Mouse (Mus musculus) midbrain, postnatal 0 days (tissue): ENCODE measurements at regions not wholly inside any gene's neighbourhood (a gene's known extent, or its start where the extent isn't known, plus 50 kb on each side); places are given as distances from the start of the nearest gene placed in this dataset.
"Not testable (repeated sequence)": the region's sequence is repeated elsewhere in the genome, so short reads cannot be mapped to it uniquely, and the experiment has no call there.

Experiments
- ATAC-seq: fragments of 200-750 bp; cut with Nextera tagmentation; 2 replicates; pipeline ENCODE4 v1.8.0; 2017; ENCODE audit warnings: moderate number of reproducible peaks, mild to moderate bottlenecking, moderate TSS enrichment, moderate library complexity; ENCODE audit not compliant: low FRiP score
- DNase-seq: peaks from one replicate; pipeline ENCODE4 v3.0.0-alpha.2; 2015; ENCODE audit warnings: low spot score
- H3K27ac ChIP-seq: fragments of 300-500 bp; sonication (generic); 2 replicates; pipeline ENCODE4 v1.5.1; 2014; ENCODE audit warnings: low read depth, mild to moderate bottlenecking, low read length, mixed read lengths
- H3K27me3 ChIP-seq: fragments of 300-500 bp; sonication (generic); 2 replicates; pipeline ENCODE4 v1.6.1; 2014; ENCODE audit warnings: low read length, control low read depth, mixed read lengths; ENCODE audit not compliant: insufficient read depth
- H3K36me3 ChIP-seq: fragments of 300-500 bp; sonication (generic); 2 replicates; pipeline ENCODE4 v1.6.1; 2014; ENCODE audit warnings: low read length, control low read depth, mixed read lengths; ENCODE audit not compliant: insufficient read depth
- H3K4me1 ChIP-seq: fragments of 300-500 bp; sonication (generic); 2 replicates; pipeline ENCODE4 v1.6.1; 2014; ENCODE audit warnings: mild to moderate bottlenecking, control low read depth, antibody characterized with exemption, low read length, mixed read lengths; ENCODE audit not compliant: insufficient read depth
- H3K4me2 ChIP-seq: fragments of 300-500 bp; sonication (generic); 2 replicates; pipeline ENCODE4 v1.6.1; 2014; ENCODE audit warnings: low read depth, mild to moderate bottlenecking, low read length, mixed read lengths; ENCODE audit not compliant: poor library complexity, severe bottlenecking
- H3K4me3 ChIP-seq: fragments of 300-500 bp; sonication (generic); 2 replicates; pipeline ENCODE4 v1.5.1; 2014; ENCODE audit warnings: low read depth, mild to moderate bottlenecking, low read length, moderate library complexity
- H3K9ac ChIP-seq: fragments of 300-500 bp; sonication (generic); replicated peaks from 2 replicates; pipeline ENCODE4 v1.6.1; 2014; ENCODE audit warnings: mild to moderate bottlenecking, low read length, moderate library complexity, mixed read lengths; ENCODE audit not compliant: poor library complexity, severe bottlenecking
- H3K9me3 ChIP-seq: fragments of 300-500 bp; sonication (generic); 2 replicates; pipeline ENCODE4 v1.6.1; 2016; ENCODE audit warnings: low read length, control low read depth
- CTCF ChIP-seq: IDR thresholded peaks from 2 replicates; pipeline ENCODE4 v1.5.1; 2016; ENCODE audit warnings: antibody characterized with exemption, mild to moderate bottlenecking
- whole genome bisulfite sequencing: fragments of 180-500 bp; shearing (Covaris S2); extraction: QIAGEN DNeasy Blood & Tissue Kit; methylation state at CpG from one replicate; pipeline ENCODE4 v1.1.7; 2014; 5-methylcytosine and 5-hydroxymethylcytosine counted together

DNA sequence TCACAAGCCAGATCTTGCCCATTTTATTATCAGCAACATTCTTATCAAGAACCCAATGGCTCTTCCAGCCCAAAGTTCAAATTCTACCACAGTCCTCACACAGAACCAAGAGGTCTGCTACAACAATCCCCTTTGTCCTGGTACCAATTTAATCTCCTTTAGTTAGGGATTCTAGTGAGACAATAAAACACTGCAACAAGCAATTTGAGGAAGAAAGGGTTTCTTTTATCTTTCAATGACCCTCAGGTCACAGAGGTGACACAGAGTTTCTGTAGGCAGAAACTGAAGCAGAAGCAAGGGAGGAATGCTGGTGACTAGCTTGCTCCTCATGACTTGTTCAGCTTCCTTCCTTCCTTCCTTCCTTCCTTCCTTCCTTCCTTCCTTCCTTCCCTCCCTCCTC, 113.9 kb upstream of the Plcb4 start:
- no peaks in the 10 kb centered on the region for H3K4me1 ChIP-seq
- no peak overlapping the region for H3K27ac ChIP-seq
- no peaks in the 10 kb centered on the region for H3K9me3 ChIP-seq
- ATAC-seq (no peak), DNase-seq (no peak)
- TF ChIP-seq CTCF: no peak
- H3K9ac ChIP-seq: no peak overlapping the region
- H3K36me3 ChIP-seq: no peaks in the 10 kb centered on the region
- H3K27me3 ChIP-seq: no peaks in the 10 kb centered on the region
- H3K4me3 ChIP-seq: no peak overlapping the region
- H3K4me2 ChIP-seq: no peak overlapping the region

DNA sequence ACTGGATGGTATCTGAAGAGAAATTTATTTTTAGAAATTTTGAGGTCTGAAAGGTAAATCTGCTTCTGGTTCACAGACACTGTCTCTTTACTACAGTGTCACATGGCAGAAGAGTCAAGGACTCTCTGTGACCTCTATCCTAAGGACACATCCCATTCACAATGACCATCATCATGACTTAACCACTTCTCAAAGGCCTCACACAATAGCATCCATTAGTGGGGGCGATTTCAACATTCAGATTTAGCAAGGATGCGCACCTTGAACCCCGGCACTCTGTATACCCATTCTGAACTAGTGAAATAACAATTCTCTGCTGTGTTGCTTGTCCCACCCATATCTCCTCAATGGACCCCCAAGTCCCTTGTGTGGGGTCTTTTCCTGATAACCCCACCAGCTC, 110.8 kb upstream of the Plcb4 start:
- WGBS: 90% methylated on average over 3 of the region's 3 CpGs
- DNase-seq (no peak), ATAC-seq (no peak)
- H3K9ac ChIP-seq: no peak overlapping the region
- no peaks in the 10 kb centered on the region for H3K27me3 ChIP-seq
- H3K27ac ChIP-seq: no peak overlapping the region
- H3K4me3 ChIP-seq: no peak overlapping the region
- no peaks in the 10 kb centered on the region for H3K36me3 ChIP-seq
- H3K9me3 ChIP-seq: no peaks in the 10 kb centered on the region
- H3K4me1 ChIP-seq: no peaks in the 10 kb centered on the region
- H3K4me2 ChIP-seq: no peak overlapping the region
- TF ChIP-seq CTCF: no peak

DNA sequence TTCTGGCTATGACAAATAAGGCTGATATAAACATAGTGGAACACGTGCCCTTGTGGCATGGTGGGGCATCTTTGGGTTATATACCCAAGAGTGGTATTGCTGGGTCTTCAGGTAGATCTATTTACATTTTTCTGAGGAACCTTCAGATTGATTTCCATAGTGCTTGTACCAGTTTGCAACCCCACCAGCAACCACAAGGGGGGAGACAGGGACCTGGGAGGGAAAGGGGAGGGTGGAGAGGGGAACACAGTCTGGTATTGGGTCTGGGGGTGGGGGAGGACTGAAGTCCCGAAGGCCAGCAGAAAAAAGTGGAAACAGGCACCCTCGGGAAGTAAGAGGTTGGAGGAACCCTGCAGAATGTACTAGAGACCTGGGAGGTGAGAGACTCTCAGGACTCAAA, 105.8 kb upstream of the Plcb4 start:
- WGBS: 69% methylated on average over 3 of the region's 3 CpGs
- Histone ChIP-seq H3K4me2 (no peak overlapping the region), H3K9me3 (no peaks in the 10 kb centered on the region), H3K4me1 (no peaks in the 10 kb centered on the region), H3K27me3 (no peaks in the 10 kb centered on the region), H3K4me3 (no peak overlapping the region), H3K36me3 (no peaks in the 10 kb centered on the region), H3K9ac (no peak overlapping the region), H3K27ac (no peak overlapping the region)
- ATAC-seq (no peak), DNase-seq (no peak)
- 0 out of 2 replicates have a peak, but pooled peaks have one; percentile 23 for TF ChIP-seq CTCF

DNA sequence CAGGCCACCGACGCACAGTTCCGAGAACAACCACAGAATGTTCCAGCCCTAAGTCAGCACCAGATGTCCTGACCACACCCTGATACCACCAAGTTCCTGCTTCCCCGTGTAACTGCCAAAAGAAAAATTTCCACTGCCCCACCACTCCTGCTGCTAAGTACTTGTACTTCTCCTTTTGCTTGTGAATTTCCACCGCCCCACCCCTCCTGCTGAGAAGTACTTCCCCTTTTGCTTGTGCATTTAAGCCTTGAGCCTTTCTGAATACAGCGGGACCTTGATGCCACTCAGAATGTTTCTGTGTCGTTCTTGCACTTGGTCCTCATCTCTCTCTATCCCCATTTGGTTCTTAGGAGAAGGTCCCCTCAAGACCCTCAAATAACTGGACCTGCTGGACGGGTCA, 100.8 kb upstream of the Plcb4 start:
- H3K4me1 ChIP-seq, H3K4me2 ChIP-seq, DNase-seq, H3K27me3 ChIP-seq, H3K27ac ChIP-seq, H3K4me3 ChIP-seq, ATAC-seq, H3K9me3 ChIP-seq, H3K9ac ChIP-seq, H3K36me3 ChIP-seq: not testable (repeated sequence)
- 89% methylated on average over 8 of the region's 8 CpGs for WGBS

DNA sequence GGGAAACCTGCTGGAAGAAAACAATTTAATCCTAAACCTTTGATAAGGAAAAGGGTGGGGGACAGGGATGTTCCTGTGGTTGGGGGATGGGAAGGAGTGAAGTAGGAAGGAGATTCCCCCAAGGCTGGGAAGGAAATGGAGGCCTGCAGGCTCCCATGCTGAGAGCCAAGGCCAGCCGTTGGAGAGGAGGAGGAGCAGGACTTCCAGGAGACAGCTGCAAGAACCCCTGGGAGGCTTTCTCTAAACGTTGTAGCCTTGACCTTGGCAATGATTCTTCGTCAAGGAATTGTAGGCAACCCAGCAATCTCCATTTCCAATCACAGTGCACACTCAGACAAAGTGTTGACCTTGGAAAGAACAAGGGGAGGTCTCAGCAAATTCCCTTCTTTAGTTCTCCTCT, 99.5 kb upstream of the Plcb4 start:
- TF ChIP-seq CTCF: no peak
- Histone ChIP-seq H3K36me3 (no peaks in the 10 kb centered on the region), H3K9me3 (no peaks in the 10 kb centered on the region), H3K9ac (no peak overlapping the region), H3K27me3 (no peaks in the 10 kb centered on the region), H3K4me1 (no peaks in the 10 kb centered on the region), H3K27ac (no peak overlapping the region), H3K4me3 (no peak overlapping the region), H3K4me2 (no peak overlapping the region)
- 64% methylated on average over 3 of the region's 3 CpGs for WGBS
- DNase-seq (no peak), ATAC-seq (no peak)

DNA sequence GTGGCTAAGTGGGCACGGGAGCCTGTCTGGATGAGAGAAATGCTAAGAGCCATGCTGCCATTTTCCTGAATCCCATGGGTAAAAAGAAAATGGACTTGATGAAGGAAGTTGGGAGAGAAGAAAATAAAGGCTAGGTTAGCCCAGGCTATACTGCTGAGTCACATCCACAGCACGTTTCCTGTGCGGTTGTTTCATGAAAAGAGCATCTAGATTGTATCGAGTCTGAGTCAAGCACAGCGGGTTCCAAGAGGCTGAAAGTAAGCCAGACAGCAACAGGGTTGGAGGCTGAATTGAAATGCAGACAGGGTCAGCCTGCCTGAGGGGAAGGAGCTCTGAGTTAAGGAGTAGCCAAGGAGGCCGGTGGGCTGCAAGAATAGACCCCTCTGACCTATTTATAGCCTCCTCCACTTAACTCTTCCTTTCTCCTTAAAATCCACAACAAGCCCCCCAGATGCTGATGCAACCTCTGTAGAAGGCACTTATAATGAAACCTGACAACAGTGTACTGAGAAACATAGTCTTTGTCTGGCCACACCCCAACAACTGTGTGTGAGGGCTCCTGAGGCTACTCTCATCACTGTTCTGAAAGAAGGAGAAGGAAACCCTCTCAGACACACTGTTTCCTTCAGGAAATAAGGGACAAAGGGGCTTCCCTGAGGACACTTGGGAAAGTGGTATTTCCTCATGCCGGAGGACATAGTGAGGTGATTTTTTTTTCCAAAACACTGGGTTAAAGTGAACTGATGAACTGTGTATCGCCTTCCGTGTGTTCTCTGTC, 98.7 kb upstream of the Plcb4 start:
- no peak overlapping the region for H3K4me3 ChIP-seq
- no peak overlapping the region for H3K27ac ChIP-seq
- DNase-seq (no peak), ATAC-seq (no peak)
- H3K36me3 ChIP-seq: no peaks in the 10 kb centered on the region
- H3K9ac ChIP-seq: no peak overlapping the region
- H3K27me3 ChIP-seq: no peaks in the 10 kb centered on the region
- H3K4me1 ChIP-seq: no peaks in the 10 kb centered on the region
- no peaks in the 10 kb centered on the region for H3K9me3 ChIP-seq
- H3K4me2 ChIP-seq: no peak overlapping the region
- WGBS: 82% methylated on average over 9 of the region's 9 CpGs
- no peak for TF ChIP-seq CTCF
